Mouse (Mus musculus) CH12.LX (cell line): ENCODE data around the gene Rbks. TPM values are rescaled to one million over a fixed set of nuclear protein-coding genes. Genes with fewer than 3 reads are reported as not detected.
A peak's percentile ranks its signal among the peaks of the same experiment; 100 is the strongest.

Experiments
- DNase-seq: peaks from one replicate; pipeline ENCODE4 v3.0.0-alpha.2; 2013; ENCODE audit errors: extremely low read depth
- H3K27ac ChIP-seq: 2 replicates; pipeline ENCODE4 v1.5.1; 2012; ENCODE audit warnings: low read depth, mild to moderate bottlenecking, control low read depth, moderate library complexity; ENCODE audit not compliant: insufficient read depth
- H3K27me3 ChIP-seq: replicated peaks from 2 replicates; pipeline ENCODE3; 2012; ENCODE audit warnings: inconsistent platforms
- H3K36me3 ChIP-seq, 2 experiments: replicated peaks in 1 of 2; 2 replicates each; pipeline versions ENCODE3 to v1.6.1; 2012; ENCODE audit warnings: inconsistent platforms in 1 of 2, low read length in 1 of 2, mild to moderate bottlenecking in 1 of 2, mixed read lengths in 1 of 2, moderate library complexity in 1 of 2; ENCODE audit not compliant: control insufficient read depth in 1 of 2, insufficient read depth in 1 of 2
- H3K4me1 ChIP-seq, 2 experiments: 2 replicates each; pipeline ENCODE4 v1.6.1; 2012; ENCODE audit warnings: inconsistent platforms in 1 of 2, moderate library complexity in 1 of 2; ENCODE audit not compliant: insufficient read depth in 2 of 2, control insufficient read depth in 1 of 2
- H3K4me2 ChIP-seq: 2 replicates; pipeline ENCODE4 v1.6.1; 2012; ENCODE audit warnings: low read depth, mild to moderate bottlenecking, control low read depth; ENCODE audit not compliant: poor library complexity, insufficient read depth, severe bottlenecking
- H3K4me3 ChIP-seq, 3 experiments: fragments of 150-350 bp in 1 of 3; sonication (generic) in 1 of 3; replicated peaks in 1 of 3; 2 replicates each; pipeline versions ENCODE3 to v1.5.1; 2011 to 2012; ENCODE audit warnings: low read depth in 2 of 3, low read length in 2 of 3, mild to moderate bottlenecking in 2 of 3, moderate library complexity in 2 of 3, control low read depth in 1 of 3, improper control_type of control experiment in 1 of 3, inconsistent platforms in 1 of 3, mixed read lengths in 1 of 3; ENCODE audit not compliant: poor library complexity in 1 of 3
- H3K79me2 ChIP-seq: replicated peaks from 2 replicates; pipeline ENCODE4 v1.6.1; 2012; ENCODE audit warnings: mild to moderate bottlenecking, moderate library complexity; ENCODE audit not compliant: control insufficient read depth, poor library complexity, insufficient read depth, severe bottlenecking; ENCODE audit errors: extremely low read depth
- H3K9ac ChIP-seq: 2 replicates; pipeline ENCODE4 v1.6.1; 2012; ENCODE audit warnings: low read depth, mild to moderate bottlenecking, control low read depth, moderate library complexity; ENCODE audit not compliant: insufficient read depth
- H3K9me3 ChIP-seq: replicated peaks from 2 replicates; pipeline ENCODE3; 2012; ENCODE audit warnings: low read length, inconsistent platforms, mixed read lengths
- BHLHE40 ChIP-seq: IDR thresholded peaks from 2 replicates; pipeline ENCODE4 v1.6.1; 2011; ENCODE audit warnings: mild to moderate bottlenecking, low read depth, low read length, improper control_type of control experiment
- CHD1 ChIP-seq: IDR thresholded peaks from 2 replicates; pipeline ENCODE4 v1.6.1; 2012; ENCODE audit warnings: low read depth, low read length, improper control_type of control experiment, inconsistent platforms
- CHD2 ChIP-seq: IDR thresholded peaks from 2 replicates; pipeline ENCODE4 v1.6.1; 2011; ENCODE audit warnings: low read length, improper control_type of control experiment
- E2F4 ChIP-seq: IDR thresholded peaks from 2 replicates; pipeline ENCODE4 v1.6.1; 2011; ENCODE audit warnings: low read depth, low read length, improper control_type of control experiment; ENCODE audit not compliant: insufficient replicate concordance
- ELF1 ChIP-seq: IDR thresholded peaks from 2 replicates; pipeline ENCODE4 v1.6.1; 2014; ENCODE audit warnings: low read depth, mild to moderate bottlenecking, inconsistent platforms, low read length, improper control_type of control experiment
- EP300 ChIP-seq: IDR thresholded peaks from 2 replicates; pipeline ENCODE4 v1.6.1; 2011; ENCODE audit warnings: low read length, improper control_type of control experiment
- ETS1 ChIP-seq: conservative IDR thresholded peaks from 2 replicates; pipeline ENCODE4 v1.6.1; 2012; ENCODE audit warnings: low read depth, mild to moderate bottlenecking, inconsistent platforms, low read length, improper control_type of control experiment, moderate library complexity
- GABPA ChIP-seq: IDR thresholded peaks from 2 replicates; pipeline ENCODE4 v1.6.1; 2012; ENCODE audit warnings: low read depth, low read length, improper control_type of control experiment, inconsistent platforms; ENCODE audit not compliant: insufficient replicate concordance
- HCFC1 ChIP-seq: IDR thresholded peaks from 2 replicates; pipeline ENCODE4 v1.6.1; 2012; ENCODE audit warnings: low read depth, mild to moderate bottlenecking, inconsistent platforms, low read length, improper control_type of control experiment
- IRF4 ChIP-seq: IDR thresholded peaks from 2 replicates; pipeline ENCODE4 v1.6.1; 2014; ENCODE audit warnings: low read depth, mild to moderate bottlenecking, inconsistent platforms, low read length, improper control_type of control experiment
- JUN ChIP-seq: IDR thresholded peaks from 2 replicates; pipeline ENCODE4 v1.6.1; 2011; ENCODE audit warnings: low read depth, mild to moderate bottlenecking, low read length, improper control_type of control experiment, moderate library complexity; ENCODE audit not compliant: insufficient read depth
- JUND ChIP-seq: conservative IDR thresholded peaks from 2 replicates; pipeline ENCODE4 v1.6.1; 2011; ENCODE audit warnings: low read depth, low read length, improper control_type of control experiment
- MAX ChIP-seq: IDR thresholded peaks from 2 replicates; pipeline ENCODE4 v1.6.1; 2011; ENCODE audit warnings: low read length, improper control_type of control experiment
- MXI1 ChIP-seq: IDR thresholded peaks from 2 replicates; pipeline ENCODE4 v1.6.1; 2011; ENCODE audit warnings: mild to moderate bottlenecking, low read depth, low read length, improper control_type of control experiment
- MYC ChIP-seq: IDR thresholded peaks from 2 replicates; pipeline ENCODE4 v1.6.1; 2011; ENCODE audit warnings: low read depth, mild to moderate bottlenecking, improper control_type of control experiment, low read length
- NELFE ChIP-seq: IDR thresholded peaks from 2 replicates; pipeline ENCODE4 v1.6.1; 2011; ENCODE audit warnings: low read depth, low read length, improper control_type of control experiment
- PAX5 ChIP-seq: IDR thresholded peaks from 2 replicates; pipeline ENCODE4 v1.6.1; 2012; ENCODE audit warnings: low read length, inconsistent platforms, mixed read lengths
- POLR2AphosphoS2 ChIP-seq: IDR thresholded peaks from 2 replicates; pipeline ENCODE4 v1.6.1; 2011; ENCODE audit warnings: low read depth, low read length, improper control_type of control experiment
- RAD21 ChIP-seq: IDR thresholded peaks from 2 replicates; pipeline ENCODE4 v1.6.1; 2011; ENCODE audit warnings: low read depth, mild to moderate bottlenecking, low read length, improper control_type of control experiment, moderate library complexity
- RCOR1 ChIP-seq: conservative IDR thresholded peaks from 2 replicates; pipeline ENCODE4 v1.6.1; 2012; ENCODE audit warnings: low read depth, mild to moderate bottlenecking, inconsistent platforms, low read length, improper control_type of control experiment
- USF1 ChIP-seq: IDR thresholded peaks from 2 replicates; pipeline ENCODE4 v1.6.1; 2014; ENCODE audit warnings: low read depth, mild to moderate bottlenecking, inconsistent platforms, low read length, improper control_type of control experiment
- ZC3H11A ChIP-seq: IDR thresholded peaks from 2 replicates; pipeline ENCODE4 v1.6.1; 2012; ENCODE audit warnings: low read depth, mild to moderate bottlenecking, inconsistent platforms, low read length, improper control_type of control experiment
- ZNF384 ChIP-seq: IDR thresholded peaks from 2 replicates; pipeline ENCODE4 v1.6.1; 2012; ENCODE audit warnings: low read depth, low read length, improper control_type of control experiment, inconsistent platforms
- dilution Hi-C: fragments of 300-500 bp; cut with MboI; formaldehyde crosslinking; loops from 2 replicates; pipeline ENCODE4 v1.14.3; 2020; ENCODE audit warnings: low sequenced_read_pairs; ENCODE audit not compliant: extremely low pct_unique_long_range_greater_than_20kb, extremely low pct_ligation_motif_present
- in situ Hi-C: fragments of 300-500 bp; cut with MboI; formaldehyde crosslinking; loops from 3 replicates; pipeline ENCODE4 v1.14.3; 2019; ENCODE audit warnings: low sequenced_read_pairs, low pct_ligation_motif_present, low pct_unique_long_range_greater_than_20kb, mixed read lengths
- polyA plus RNA-seq: library from polyadenylated mRNA; unstranded; fragments of >175 nt; gene quantifications from 2 replicates; pipeline ENCODE4 v1.2.1, GENCODE M21; 2012; ENCODE audit warnings: low read depth; ENCODE audit not compliant: insufficient read length
- total RNA-seq, 2 experiments: library from RNA; depleted of rRNA; stranded (reverse); fragments of 300-350 nt in 1 of 2; fragments of >200 nt in 1 of 2; gene quantifications; 2 replicates each; pipeline ENCODE4 v1.2.3; 2012 to 2014

Gene Rbks
- total and polyA plus RNA-seq, 3 experiments: 3.6 to 9.2 (median 6.8) TPM

DNA sequence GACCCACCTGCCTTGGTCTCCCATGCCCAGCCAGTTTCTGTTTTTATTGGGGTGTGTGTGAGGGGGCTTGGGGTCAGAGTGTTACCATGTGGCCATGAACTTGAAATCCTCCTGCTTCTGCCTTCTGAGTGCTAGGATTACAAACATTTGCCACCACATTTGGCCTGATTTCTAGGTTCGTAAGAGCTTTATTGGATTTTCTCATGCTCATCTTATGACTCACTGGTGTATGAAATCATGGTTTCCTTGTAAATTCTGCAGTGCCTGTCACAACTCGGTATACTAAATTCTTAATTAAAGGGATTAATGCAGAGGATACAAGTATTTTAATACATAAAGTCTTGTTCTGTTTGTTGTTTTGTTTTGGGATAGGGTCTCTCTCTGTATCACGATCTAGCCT, 77.1 kb downstream of the Rbks start:
- dilution Hi-C loops: no loop called here
- Histone ChIP-seq H3K27ac (no peak overlapping the region), H3K9ac (no peak overlapping the region), H3K9me3 (no peaks in the 10 kb centered on the region), H3K27me3 (no peaks in the 10 kb centered on the region), H3K79me2 (no peaks in the 10 kb centered on the region; the same call in 1 of the 2 replicates), H3K4me1 (peaks cover 0 to 20% of the 10 kb centered on the region in 2 experiments; a peak in 2 of 4 replicates), H3K4me2 (no peak overlapping the region), H3K4me3 (no peak overlapping the region), H3K36me3 (peaks cover 43 to 78% of the 10 kb centered on the region in 2 experiments)
- DNase-seq: no peak
- in situ Hi-C loops: no loop called here
- TF ChIP-seq MYC: no peak
- TF ChIP-seq E2F4: no peak
- TF ChIP-seq IRF4: no peak
- no peak for TF ChIP-seq MAX
- TF ChIP-seq NELFE: no peak
- TF ChIP-seq HCFC1: no peak
- no peak for TF ChIP-seq PAX5
- no peak for TF ChIP-seq MXI1
- no peak for TF ChIP-seq EP300

GRCm38 (mm10) chr5:31614339-31615025, 82.9 kb downstream of the Rbks start:
- H3K4me3 ChIP-seq: peak overlapping the region; percentile 82 to 92 (median 84)
- no peaks in the 10 kb centered on the region for H3K9me3 ChIP-seq
- peaks cover 6% of the 10 kb centered on the region; the same call in 1 of the 2 replicates for H3K79me2 ChIP-seq
- no peak for TF ChIP-seq ELF1
- no peak for TF ChIP-seq RAD21
- no peak for TF ChIP-seq ZC3H11A
- TF ChIP-seq ETS1: no peak
- no peak for TF ChIP-seq CHD2
- TF ChIP-seq BHLHE40: no peak
- TF ChIP-seq POLR2AphosphoS2: no peak
- TF ChIP-seq GABPA: no peak
- TF ChIP-seq NELFE: no peak
- TF ChIP-seq RCOR1: no peak
- TF ChIP-seq CHD1: no peak
- TF ChIP-seq JUN: no peak
- TF ChIP-seq HCFC1: no peak
- TF ChIP-seq USF1: no peak
- TF ChIP-seq JUND: no peak
- no peak for TF ChIP-seq ZNF384
- TF ChIP-seq E2F4: no peak
- peaks cover 6 to 29% of the 10 kb centered on the region in 2 experiments for H3K4me1 ChIP-seq
- no peaks in the 10 kb centered on the region for H3K27me3 ChIP-seq
- peaks cover 24 to 40% of the 10 kb centered on the region in 2 experiments for H3K36me3 ChIP-seq
- dilution Hi-C loops: no loop called here
- peak overlapping the region; percentile 72 for H3K4me2 ChIP-seq
- peak overlapping the region; percentile 88 for H3K9ac ChIP-seq
- H3K27ac ChIP-seq: 0 out of 2 replicates have a peak overlapping the region, but pooled peaks have one; percentile 74
- peak; percentile 56 for DNase-seq
- in situ Hi-C loops: no loop called here
